ENCODE assay signal across 10 mouse cellular contexts in the genomic region with DNA sequence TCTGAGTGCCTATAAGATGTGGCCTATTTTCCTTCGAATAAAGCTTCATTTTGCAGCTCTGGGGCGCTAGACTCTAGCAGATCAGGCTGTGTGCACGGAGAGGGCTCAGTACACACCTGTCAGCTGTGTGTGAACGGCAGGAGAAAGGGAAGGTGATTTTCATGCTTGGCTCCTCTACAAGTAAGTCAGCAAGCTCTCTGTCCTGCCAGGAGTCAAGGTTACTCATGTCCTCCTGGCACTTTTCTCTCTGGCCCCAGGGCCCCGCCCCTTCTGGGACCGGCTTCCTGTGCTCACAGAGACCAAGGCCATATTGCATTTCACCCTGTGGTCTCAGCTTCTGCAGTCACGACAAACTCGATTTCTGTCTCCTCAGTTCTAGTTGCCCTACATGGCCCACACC.
DNase-seq lines count a peak whose midpoint lies in the region; ATAC-seq lines count a peak whose summit lies in the region.
"Had no signal": no experiment of that assay in that cellular context is flagged by ENCODE, and none has a peak within 500 bp of the region (broad histone marks: within the 10 kb centered on the region; RNA-seq: fewer than 3 reads in every experiment).

No protein-coding gene starts in this region.

- no peaks in the 10 kb centered on the region for H3K27me3 ChIP-seq in embryonic facial prominence, embryonic 11.5 days (ENCODE audit: control insufficient read depth, insufficient read depth, low read length)
- no peaks in the 10 kb centered on the region for H3K27me3 ChIP-seq in embryonic facial prominence, embryonic 10.5 days (replicated peaks; ENCODE audit: low read depth, poor library complexity, severe bottlenecking)
- no peaks in the 10 kb centered on the region for H3K27me3 ChIP-seq in midbrain, embryonic 16.5 days (ENCODE audit: control insufficient read depth, insufficient read depth, low read depth, low read length)
- H3K27me3 ChIP-seq in midbrain, embryonic 14.5 days (ENCODE audit: control insufficient read depth, insufficient read depth, low read length) = no peaks in the 10 kb centered on the region
- no peaks in the 10 kb centered on the region for H3K27me3 ChIP-seq in embryonic facial prominence, embryonic 14.5 days (replicated peaks; ENCODE audit: control insufficient read depth, insufficient read depth, low read length)
- H3K27me3 ChIP-seq in limb, embryonic 10.5 days (ENCODE audit: low read depth, poor library complexity, severe bottlenecking) = no peaks in the 10 kb centered on the region
- H3K27me3 ChIP-seq: limb, embryonic 13.5 days; stomach, embryonic 15.5 days had no signal

- no peaks in the 10 kb centered on the region for H3K36me3 ChIP-seq in embryonic facial prominence, embryonic 11.5 days (replicated peaks; ENCODE audit: control insufficient read depth, insufficient read depth, low read depth, low read length)
- peaks cover 17% of the 10 kb centered on the region for H3K36me3 ChIP-seq in embryonic facial prominence, embryonic 10.5 days (replicated peaks)
- peaks cover 3% of the 10 kb centered on the region; the same call in 1 of the 2 replicates for H3K36me3 ChIP-seq in midbrain, embryonic 16.5 days (ENCODE audit: control insufficient read depth, insufficient read depth, low read length)
- H3K36me3 ChIP-seq in midbrain, embryonic 14.5 days (ENCODE audit: control insufficient read depth, insufficient read depth, low read length) = no peaks in the 10 kb centered on the region
- 0 out of 2 replicates have a peak, but pooled peaks cover 5% of the 10 kb centered on the region for H3K36me3 ChIP-seq in embryonic facial prominence, embryonic 14.5 days (ENCODE audit: control insufficient read depth, insufficient read depth, low read length)
- H3K36me3 ChIP-seq in limb, embryonic 10.5 days = no peaks in the 10 kb centered on the region; the same call in 1 of the 2 replicates
- H3K36me3 ChIP-seq: stomach, embryonic 15.5 days had no signal

- WGBS in embryonic facial prominence, embryonic 11.5 days = 62% methylated on average over 8 of the region's 8 CpGs
- 66% methylated on average over 8 of the region's 8 CpGs for WGBS in embryonic facial prominence, embryonic 10.5 days
- 62% methylated on average over 8 of the region's 8 CpGs for WGBS in midbrain, embryonic 16.5 days
- 78% methylated on average over 8 of the region's 8 CpGs for WGBS in midbrain, embryonic 14.5 days
- 52% methylated on average over 8 of the region's 8 CpGs for WGBS in embryonic facial prominence, embryonic 14.5 days
- 70% methylated on average over 8 of the region's 8 CpGs for WGBS in limb, embryonic 10.5 days

- no peak for ATAC-seq in embryonic facial prominence, embryonic 11.5 days (replicated peaks; ENCODE audit: insufficient number of reproducible peaks, low FRiP score, low TSS enrichment, low read depth)
- no peak for ATAC-seq in midbrain, embryonic 16.5 days
- ATAC-seq in midbrain, embryonic 14.5 days (ENCODE audit: low FRiP score, low TSS enrichment) = no peak
- peak; percentile 12; the same call in 1 of the 2 replicates for ATAC-seq in embryonic facial prominence, embryonic 14.5 days (ENCODE audit: low read depth)

- H3K4me2 ChIP-seq in embryonic facial prominence, embryonic 11.5 days (ENCODE audit: low read depth, low read length) = no peak overlapping the region
- no peak overlapping the region for H3K4me2 ChIP-seq in midbrain, embryonic 16.5 days (ENCODE audit: low read length)
- H3K4me2 ChIP-seq in midbrain, embryonic 14.5 days (ENCODE audit: low read length) = no peak overlapping the region
- no peak overlapping the region for H3K4me2 ChIP-seq in embryonic facial prominence, embryonic 14.5 days (ENCODE audit: low read depth, low read length)
- H3K4me2 ChIP-seq: limb, embryonic 13.5 days; stomach, embryonic 15.5 days had no signal

- H3K4me1 ChIP-seq in embryonic facial prominence, embryonic 11.5 days (ENCODE audit: control insufficient read depth, insufficient read depth, low read length) = peaks cover 2% of the 10 kb centered on the region
- H3K4me1 ChIP-seq in embryonic facial prominence, embryonic 10.5 days = peaks cover 51% of the 10 kb centered on the region
- H3K4me1 ChIP-seq in midbrain, embryonic 16.5 days (ENCODE audit: control insufficient read depth, insufficient read depth, low read length) = peaks cover 32% of the 10 kb centered on the region
- peaks cover 37% of the 10 kb centered on the region for H3K4me1 ChIP-seq in midbrain, embryonic 14.5 days (ENCODE audit: control insufficient read depth, insufficient read depth, low read length)
- 0 out of 2 replicates have a peak, but pooled peaks cover 17% of the 10 kb centered on the region for H3K4me1 ChIP-seq in embryonic facial prominence, embryonic 14.5 days (ENCODE audit: control insufficient read depth, insufficient read depth, low read length)
- peaks cover 40% of the 10 kb centered on the region for H3K4me1 ChIP-seq in limb, embryonic 10.5 days
- H3K4me1 ChIP-seq: stomach, embryonic 15.5 days had no signal

- H3K9ac ChIP-seq in embryonic facial prominence, embryonic 11.5 days (replicated peaks; ENCODE audit: low read length) = peak overlapping the region; percentile 23; the same call in 1 of the 2 replicates
- no peak overlapping the region for H3K9ac ChIP-seq in midbrain, embryonic 16.5 days (ENCODE audit: low read depth, low read length)
- H3K9ac ChIP-seq in midbrain, embryonic 14.5 days (replicated peaks; ENCODE audit: low read length) = no peak overlapping the region
- H3K9ac ChIP-seq in embryonic facial prominence, embryonic 14.5 days (ENCODE audit: low read depth, low read length) = no peak overlapping the region
- H3K9ac ChIP-seq: limb, embryonic 13.5 days; stomach, embryonic 15.5 days had no signal

- no peak for DNase-seq in embryonic facial prominence, embryonic 11.5 days (ENCODE audit: low spot score)
- DNase-seq in embryonic facial prominence, embryonic 10.5 days (ENCODE audit: low spot score) = no peak
- no peak for DNase-seq in midbrain, embryonic 14.5 days
- no peak for DNase-seq in embryonic facial prominence, embryonic 14.5 days (ENCODE audit: low spot score)
- DNase-seq in heart, postnatal 4 days = peak; percentile 58
- no peak for DNase-seq in embryo, embryonic 9.5 days (ENCODE audit: extremely low spot score)
- DNase-seq in limb, embryonic 10.5 days (ENCODE audit: low spot score) = no peak

- no peak overlapping the region for H3K4me3 ChIP-seq in embryonic facial prominence, embryonic 11.5 days (ENCODE audit: low read depth, low read length)
- no peak overlapping the region for H3K4me3 ChIP-seq in embryonic facial prominence, embryonic 10.5 days
- no peak overlapping the region for H3K4me3 ChIP-seq in midbrain, embryonic 16.5 days (ENCODE audit: low read depth, low read length)
- H3K4me3 ChIP-seq in midbrain, embryonic 14.5 days (replicated peaks; ENCODE audit: low read depth, low read length) = no peak overlapping the region
- no peak overlapping the region for H3K4me3 ChIP-seq in embryonic facial prominence, embryonic 14.5 days (ENCODE audit: low read depth, low read length)
- no peak overlapping the region for H3K4me3 ChIP-seq in limb, embryonic 10.5 days
- H3K4me3 ChIP-seq: limb, embryonic 13.5 days; stomach, embryonic 15.5 days had no signal

- H3K27ac ChIP-seq in embryonic facial prominence, embryonic 11.5 days (replicated peaks; ENCODE audit: low read depth, low read length) = no peak overlapping the region
- no peak overlapping the region for H3K27ac ChIP-seq in embryonic facial prominence, embryonic 10.5 days (replicated peaks)
- H3K27ac ChIP-seq in midbrain, embryonic 16.5 days (ENCODE audit: low read length) = peak overlapping the region; percentile 39
- no peak overlapping the region for H3K27ac ChIP-seq in midbrain, embryonic 14.5 days (replicated peaks; ENCODE audit: low read depth, low read length)
- no peak overlapping the region; the same call in 1 of the 2 replicates for H3K27ac ChIP-seq in embryonic facial prominence, embryonic 14.5 days (replicated peaks; ENCODE audit: low read depth, low read length)
- H3K27ac ChIP-seq in limb, embryonic 10.5 days = no peak overlapping the region
- H3K27ac ChIP-seq: limb, embryonic 13.5 days; stomach, embryonic 15.5 days had no signal

- no peaks in the 10 kb centered on the region for H3K9me3 ChIP-seq in embryonic facial prominence, embryonic 11.5 days (replicated peaks; ENCODE audit: control insufficient read depth, low read length)
- no peaks in the 10 kb centered on the region for H3K9me3 ChIP-seq in embryonic facial prominence, embryonic 10.5 days
- H3K9me3 ChIP-seq in midbrain, embryonic 16.5 days (replicated peaks; ENCODE audit: control insufficient read depth, low read length, poor library complexity, severe bottlenecking) = no peaks in the 10 kb centered on the region
- no peaks in the 10 kb centered on the region for H3K9me3 ChIP-seq in midbrain, embryonic 14.5 days (ENCODE audit: control insufficient read depth, low read length)
- H3K9me3 ChIP-seq in embryonic facial prominence, embryonic 14.5 days (ENCODE audit: control insufficient read depth, low read length) = no peaks in the 10 kb centered on the region
- no peaks in the 10 kb centered on the region for H3K9me3 ChIP-seq in limb, embryonic 10.5 days (replicated peaks)
- H3K9me3 ChIP-seq: stomach, embryonic 15.5 days had no signal
